Mouse (Mus musculus) hindbrain, postnatal 0 days (tissue): ENCODE results near the gene Ift43. TPM values are rescaled to one million over a fixed set of nuclear protein-coding genes. Genes with fewer than 3 reads are reported as not detected.

Experiments used
- ATAC-seq: fragments of 200-750 bp; cut with Nextera tagmentation; 2 replicates; pipeline ENCODE4 v1.8.0; 2017; ENCODE audit warnings: mild to moderate bottlenecking, moderate TSS enrichment, moderate library complexity
- DNase-seq: peaks from one replicate; pipeline ENCODE4 v3.0.0-alpha.2; 2015; ENCODE audit warnings: low spot score
- H3K27ac ChIP-seq: fragments of 300-500 bp; sonication (generic); 2 replicates; pipeline ENCODE4 v1.5.1; 2014; ENCODE audit warnings: mild to moderate bottlenecking
- H3K27me3 ChIP-seq: fragments of 300-500 bp; sonication (generic); 2 replicates; pipeline ENCODE4 v1.6.1; 2014; ENCODE audit warnings: low read length, mixed read lengths; ENCODE audit not compliant: insufficient read depth
- H3K36me3 ChIP-seq: fragments of 300-500 bp; sonication (generic); 2 replicates; pipeline ENCODE4 v1.6.1; 2014; ENCODE audit warnings: low read length, mixed read lengths; ENCODE audit not compliant: insufficient read depth
- H3K4me1 ChIP-seq: fragments of 300-500 bp; sonication (generic); 2 replicates; pipeline ENCODE4 v1.6.1; 2014; ENCODE audit warnings: antibody characterized with exemption, low read length, mixed read lengths; ENCODE audit not compliant: insufficient read depth
- H3K4me2 ChIP-seq: fragments of 300-500 bp; sonication (generic); 2 replicates; pipeline ENCODE4 v1.6.1; 2014; ENCODE audit warnings: low read depth, mild to moderate bottlenecking, low read length, moderate library complexity, mixed read lengths
- H3K4me3 ChIP-seq: fragments of 300-500 bp; sonication (generic); 2 replicates; pipeline ENCODE4 v1.5.1; 2014; ENCODE audit warnings: low read length
- H3K9ac ChIP-seq: fragments of 300-500 bp; sonication (generic); replicated peaks from 2 replicates; pipeline ENCODE4 v1.6.1; 2014; ENCODE audit warnings: mild to moderate bottlenecking, low read length, moderate library complexity, mixed read lengths
- H3K9me3 ChIP-seq: fragments of 300-500 bp; sonication (generic); 2 replicates; pipeline ENCODE4 v1.6.1; 2016; ENCODE audit warnings: low read length, mixed read lengths
- CTCF ChIP-seq: IDR thresholded peaks from 2 replicates; pipeline ENCODE4 v1.5.1; 2016; ENCODE audit warnings: antibody characterized with exemption, control low read depth, low read depth
- WGBS: fragments of 180-500 bp; shearing (Covaris S2); extraction: QIAGEN DNeasy Blood & Tissue Kit; methylation state at CpG from one replicate; pipeline ENCODE4 v1.1.7; 2014; 5-methylcytosine and 5-hydroxymethylcytosine counted together
- polyA plus RNA-seq: library from polyadenylated mRNA; unstranded; fragments of >200 nt; fragmentation: Nextera tagmentation; extraction: Ambion mirVana; gene quantifications from 2 replicates; pipeline ENCODE4 v1.2.1, GENCODE M21; 2015
- total RNA-seq: library from RNA; depleted of rRNA; stranded (reverse); fragments of >200 nt; gene quantifications from 2 replicates; pipeline ENCODE4 v1.2.3, GENCODE M21; 2014

Ift43 gene
- total and polyA plus RNA-seq, 2 experiments from 2014 or later: 22.4 to 39.1 TPM

GRCm38 (mm10) chr12:86088042-86088441, 5.7 kb downstream of the Ift43 start:
- TF ChIP-seq CTCF: no peak

GRCm38 (mm10) chr12:86090764-86091163, 8.4 kb downstream of the Ift43 start:
- Histone ChIP-seq H3K27me3 (no peaks in the 10 kb centered on the region), H3K27ac (no peak overlapping the region), H3K4me1 (no peaks in the 10 kb centered on the region), H3K4me2 (no peak overlapping the region), H3K9me3 (no peaks in the 10 kb centered on the region), H3K4me3 (no peak overlapping the region), H3K36me3 (peaks cover 8% of the 10 kb centered on the region; the same call in 1 of the 2 replicates), H3K9ac (no peak overlapping the region)
- ATAC-seq: no peak
- no peak for DNase-seq
- WGBS: 82% methylated on average over 4 of the region's 4 CpGs
- no peak for TF ChIP-seq CTCF

More at GRCm38 (mm10) chr12:86088042-86088441, 5.7 kb downstream of the Ift43 start:
- peaks cover 4% of the 10 kb centered on the region; the same call in 1 of the 2 replicates for H3K4me1 ChIP-seq
- peaks cover 8% of the 10 kb centered on the region; the same call in 1 of the 2 replicates for H3K36me3 ChIP-seq
- no peaks in the 10 kb centered on the region for H3K9me3 ChIP-seq
- no peak overlapping the region for H3K27ac ChIP-seq
- WGBS: 63% methylated on average over 7 of the region's 7 CpGs
- H3K9ac ChIP-seq: no peak overlapping the region
- no peak overlapping the region for H3K4me2 ChIP-seq
- H3K4me3 ChIP-seq: no peak overlapping the region
- no peak for DNase-seq
- ATAC-seq: no peak
- no peaks in the 10 kb centered on the region for H3K27me3 ChIP-seq

DNA sequence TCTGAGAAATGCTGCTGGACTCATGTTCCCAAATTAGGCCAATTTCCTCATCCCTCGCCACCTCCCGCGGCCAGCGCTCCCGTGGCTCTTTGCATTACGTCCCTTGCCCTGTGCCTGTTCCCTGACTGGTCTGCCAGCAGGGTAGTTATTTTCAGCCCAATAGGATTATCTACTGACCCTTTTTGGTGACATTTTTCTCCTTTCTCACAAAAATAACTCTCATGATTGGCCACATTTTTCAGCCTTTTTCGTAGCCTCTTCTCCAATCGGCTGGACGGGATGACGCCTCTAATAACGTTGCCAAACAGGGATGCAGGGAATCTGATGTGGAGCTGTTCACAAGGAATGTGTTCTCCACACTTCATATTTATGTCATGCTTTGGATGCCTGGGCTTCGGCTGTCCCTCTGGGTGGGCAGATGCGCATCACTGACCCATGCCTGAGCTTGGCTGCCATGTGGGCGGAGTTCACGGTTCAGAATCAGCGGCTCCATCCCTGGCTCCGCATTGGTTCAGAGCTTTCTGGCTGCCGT, 9.3 kb downstream of the Ift43 start:
- no peak overlapping the region for H3K4me3 ChIP-seq
- ATAC-seq: 0 out of 2 replicates have a peak, but pooled peaks have one; percentile 51
- H3K9ac ChIP-seq: no peak overlapping the region

DNA sequence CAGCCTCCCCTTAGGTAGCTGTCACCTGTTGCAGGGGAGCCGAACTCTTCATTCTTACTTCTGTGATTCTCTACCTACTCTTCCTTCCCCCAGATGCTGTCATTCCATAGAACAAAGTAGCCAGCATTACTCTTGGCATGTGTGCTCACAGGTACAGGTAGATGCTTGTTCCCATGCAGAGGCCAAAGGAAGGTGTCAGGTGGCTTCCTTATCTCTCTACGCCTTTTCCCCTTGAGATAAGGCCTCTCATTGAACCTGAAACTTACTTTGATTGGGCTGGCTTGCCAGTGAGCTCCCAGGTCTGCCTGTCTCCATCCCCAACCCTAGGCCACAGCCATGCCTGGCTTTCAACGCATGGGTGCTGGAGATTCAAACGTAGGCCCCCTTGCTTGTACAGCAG, 11.7 kb downstream of the Ift43 start:
- Histone ChIP-seq H3K9ac (no peak overlapping the region), H3K27me3 (no peaks in the 10 kb centered on the region), H3K4me3 (no peak overlapping the region), H3K9me3 (no peaks in the 10 kb centered on the region), H3K27ac (no peak overlapping the region), H3K4me2 (no peak overlapping the region), H3K36me3 (peaks cover 3% of the 10 kb centered on the region; the same call in 1 of the 2 replicates), H3K4me1 (no peaks in the 10 kb centered on the region)
- TF ChIP-seq CTCF: no peak
- no peak for DNase-seq
- 95% methylated on average over 4 of the region's 4 CpGs for WGBS
- ATAC-seq: no peak

More for the DNA sequence above, 9.3 kb downstream of the Ift43 start:
- Histone ChIP-seq H3K27ac (no peak overlapping the region), H3K36me3 (peaks cover 8% of the 10 kb centered on the region; the same call in 1 of the 2 replicates), H3K9me3 (no peaks in the 10 kb centered on the region), H3K4me1 (no peaks in the 10 kb centered on the region), H3K27me3 (no peaks in the 10 kb centered on the region), H3K4me2 (peak overlapping the region; percentile 21; the same call in 1 of the 2 replicates)
- DNase-seq: peak; percentile 22
- no peak for TF ChIP-seq CTCF
- 41% methylated on average over 18 of the region's 18 CpGs for WGBS

DNA sequence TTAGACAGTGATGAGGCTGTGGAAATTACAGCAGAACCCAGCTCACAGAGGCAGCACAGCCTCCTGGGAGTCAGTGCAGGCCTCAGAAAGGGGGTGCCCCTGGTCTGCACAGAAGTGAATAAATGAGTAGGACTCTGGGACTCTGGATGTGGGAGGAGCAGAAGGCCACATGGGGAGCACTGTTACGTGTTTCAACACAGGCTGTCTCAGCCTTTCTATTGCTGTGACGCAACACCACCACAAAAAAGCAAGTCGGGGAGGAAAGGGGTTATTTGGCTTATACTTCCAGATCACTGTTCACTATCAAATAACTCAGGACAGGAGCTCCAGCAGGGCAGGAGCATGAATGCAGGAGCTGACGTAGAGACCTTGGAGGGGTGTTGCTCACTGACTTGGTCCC, 13.5 kb downstream of the Ift43 start:
- WGBS: 93% methylated on average over 4 of the region's 4 CpGs
- H3K4me1 ChIP-seq: no peaks in the 10 kb centered on the region
- TF ChIP-seq CTCF: no peak
- no peak overlapping the region for H3K27ac ChIP-seq
- ATAC-seq (no peak), DNase-seq (no peak)
- no peak overlapping the region for H3K4me3 ChIP-seq
- H3K9me3 ChIP-seq: no peaks in the 10 kb centered on the region
- H3K9ac ChIP-seq: no peak overlapping the region
- H3K27me3 ChIP-seq: no peaks in the 10 kb centered on the region
- H3K36me3 ChIP-seq: no peaks in the 10 kb centered on the region
- no peak overlapping the region for H3K4me2 ChIP-seq

- no peak for TF ChIP-seq CTCF
- DNase-seq (no peak), ATAC-seq (no peak)
- WGBS: 55% methylated on average over 11 of the region's 11 CpGs
- Histone ChIP-seq H3K36me3 (no peaks in the 10 kb centered on the region), H3K27me3 (no peaks in the 10 kb centered on the region), H3K27ac (no peak overlapping the region), H3K9me3 (no peaks in the 10 kb centered on the region), H3K9ac (no peak overlapping the region), H3K4me2 (no peak overlapping the region), H3K4me1 (no peaks in the 10 kb centered on the region), H3K4me3 (no peak overlapping the region)
Observed at GRCm38 (mm10) chr12:86097781-86098180, 15.4 kb downstream of the Ift43 start.

GRCm38 (mm10) chr12:86100711-86101110, 18.4 kb downstream of the Ift43 start:
- no peaks in the 10 kb centered on the region for H3K36me3 ChIP-seq
- no peak overlapping the region for H3K4me3 ChIP-seq
- 83% methylated on average over 3 of the region's 3 CpGs for WGBS
- DNase-seq (no peak), ATAC-seq (no peak)
- H3K9ac ChIP-seq: no peak overlapping the region
- no peaks in the 10 kb centered on the region for H3K4me1 ChIP-seq
- no peaks in the 10 kb centered on the region for H3K27me3 ChIP-seq
- H3K4me2 ChIP-seq: no peak overlapping the region
- no peak for TF ChIP-seq CTCF
- no peaks in the 10 kb centered on the region for H3K9me3 ChIP-seq
- no peak overlapping the region for H3K27ac ChIP-seq
